Mouse (Mus musculus): Measurements from ENCODE around the gene Kdelc1. TPM values are rescaled to one million over a fixed set of nuclear protein-coding genes. Genes with fewer than 3 reads are reported as not detected.

The Kdelc1 gene
- polyA plus RNA-seq (2012; rRNA removed; ENCODE audit: low replicate concordance) = 4.2 and 14.5 TPM in 2 replicates

GRCm38 (mm10) chr1:44118239-44119054 lies at the start of gene Kdelc1, which contains the start of gene Bivm:
Gene Kdelc1 (minus strand): TSS chr1:44118808.
Gene Bivm (plus strand): TSS chr1:44118957.

GRCm38 (mm10) chr1:44147563-44148381 lies 29.2 kb upstream of the Kdelc1 start, which contains the start of gene Ercc5:
Gene Ercc5 (plus strand): TSS chr1:44147744.

GRCm38 (mm10) chr1:44102259-44102717 lies 16.3 kb downstream of the Kdelc1 start, which contains the start of gene Tex30:
Gene Tex30 (minus strand): TSS chr1:44102441.

GRCm38 (mm10) chr1:44061836-44062235 lies 56.8 kb downstream of the Kdelc1 start, which contains the start of gene Gm8251:
Gene Gm8251 (minus strand): TSS chr1:44061936.

Other genes starting within 250 kb of the Kdelc1 start
- gene Tpp2, start 185.2 kb downstream of the Kdelc1 start, polyA plus RNA-seq (2012; rRNA removed; ENCODE audit: low replicate concordance) = 0.89 and 2.3 TPM in 2 replicates
- gene Mettl21c, start 98.8 kb downstream of the Kdelc1 start, polyA plus RNA-seq (2012; rRNA removed; ENCODE audit: low replicate concordance) = not detected in 2 replicates
- gene Gm8251, start 56.9 kb downstream of the Kdelc1 start, polyA plus RNA-seq (2012; rRNA removed; ENCODE audit: low replicate concordance) = not detected in 2 replicates
- 1.6 and 1.7 TPM in 2 replicates for gene Tex30, start 16.4 kb downstream of the Kdelc1 start, polyA plus RNA-seq (2012; rRNA removed; ENCODE audit: low replicate concordance)
- gene Bivm, start 149 bp upstream of the Kdelc1 start, polyA plus RNA-seq (2012; rRNA removed; ENCODE audit: low replicate concordance) = 0.32 and 2.9 TPM in 2 replicates
- 0.76 and 1.3 TPM in 2 replicates for gene Ercc5, start 28.9 kb upstream of the Kdelc1 start, polyA plus RNA-seq (2012; rRNA removed; ENCODE audit: low replicate concordance)
- gene Mettl21e, start 100.2 kb upstream of the Kdelc1 start, polyA plus RNA-seq (2012; rRNA removed; ENCODE audit: low replicate concordance) = not detected in 2 replicates